Mouse (Mus musculus) frontal cortex, postnatal 36 days (tissue): ENCODE data around the gene Map1a.

Source experiments
- DNase-seq, 2 experiments: peaks; one replicate each; pipeline ENCODE4 v3.0.0; 2022; ENCODE audit warnings: low spot score in 2 of 2

Gene Map1a

DNA sequence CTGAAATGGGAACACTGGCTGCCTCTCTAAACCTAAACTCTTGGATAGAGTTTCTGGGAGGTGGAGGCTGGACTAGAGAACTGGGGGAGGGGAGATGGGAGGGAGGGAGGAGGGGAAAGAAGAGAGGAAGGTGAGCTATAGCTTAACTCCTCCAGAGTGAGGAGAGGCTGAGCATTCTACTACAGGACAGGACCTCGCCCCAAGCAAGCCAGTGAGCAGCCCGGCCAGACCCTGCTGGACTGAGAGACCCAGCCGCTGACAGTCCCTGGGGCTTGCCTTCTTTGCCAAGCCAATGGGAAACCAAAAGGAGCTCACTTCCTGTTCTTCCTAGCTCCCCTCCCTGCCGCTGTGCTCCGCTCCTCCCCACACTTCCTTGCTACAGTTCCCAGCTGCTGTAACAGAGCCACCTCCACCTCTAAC lies 19.6 kb downstream of the Map1a start:
- no peak for DNase-seq

DNA sequence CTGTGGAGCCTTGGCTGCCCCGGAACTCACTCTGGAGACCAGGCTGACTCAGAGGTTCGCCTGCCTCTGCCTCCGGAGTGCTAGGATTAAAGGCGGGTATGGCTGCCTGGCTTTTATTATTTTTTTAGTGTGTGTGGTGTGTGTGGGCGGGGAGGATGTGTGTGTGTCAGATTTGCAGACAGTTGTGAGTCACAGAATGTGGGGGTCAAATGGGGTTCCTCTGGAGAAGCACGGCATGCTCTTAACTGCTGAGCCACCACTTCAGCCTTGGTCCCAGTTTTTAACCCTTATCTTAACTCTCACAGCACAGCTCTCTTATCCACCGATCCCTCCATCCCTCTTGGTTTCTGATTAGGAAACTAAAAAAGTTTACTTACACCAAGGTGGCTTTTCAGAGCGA lies 26.9 kb downstream of the Map1a start:
- no peak for DNase-seq

- DNase-seq: no peak
These were observed 33.6 kb downstream of the Map1a start for GRCm38 (mm10) chr2:121323041-121323440.

GRCm38 (mm10) chr2:121323693-121324470 lies 34.5 kb downstream of the Map1a start:
- DNase-seq: no peak

DNA sequence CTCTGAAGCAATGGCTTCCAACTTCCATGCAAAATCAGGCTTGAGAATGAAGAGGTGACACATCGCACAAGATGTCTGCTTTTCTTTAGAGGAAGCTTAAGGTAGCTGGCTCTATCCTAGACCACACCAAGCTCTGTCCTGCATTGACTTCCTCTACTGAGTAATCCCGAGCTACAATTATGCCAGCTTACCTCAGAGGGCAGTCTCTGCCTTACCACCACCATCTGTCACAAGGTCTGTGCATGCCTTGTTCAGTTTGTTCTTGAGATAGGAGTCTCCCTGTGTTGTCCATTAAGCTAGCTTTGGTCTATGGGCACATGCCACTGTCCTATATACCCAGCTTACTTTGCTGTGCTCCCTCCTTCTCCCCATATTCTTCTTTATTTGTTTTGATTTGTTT lies 40.1 kb downstream of the Map1a start:
- no peak for DNase-seq

DNA sequence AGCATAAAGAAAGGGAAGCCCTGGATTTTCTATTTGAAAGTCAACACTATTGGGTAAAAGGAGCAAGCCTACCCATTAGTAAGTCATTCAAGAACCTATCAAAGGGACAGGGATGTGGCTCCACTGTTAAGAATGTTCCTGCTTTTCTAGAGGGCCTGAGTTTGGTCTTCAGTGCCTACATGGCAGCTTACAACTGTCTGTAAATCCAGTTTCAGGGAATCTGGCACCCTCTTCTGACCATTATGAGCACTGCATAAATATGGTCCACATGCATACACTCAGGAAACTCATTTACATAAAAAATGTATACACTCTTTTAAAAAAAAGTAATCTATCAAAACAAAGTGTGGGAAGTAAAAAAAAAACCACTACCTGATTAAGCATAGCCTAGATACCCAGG lies 49.7 kb downstream of the Map1a start:
- DNase-seq: no peak

- no peak for DNase-seq
These were observed 63.8 kb downstream of the Map1a start for GRCm38 (mm10) chr2:121353156-121353555.

DNA sequence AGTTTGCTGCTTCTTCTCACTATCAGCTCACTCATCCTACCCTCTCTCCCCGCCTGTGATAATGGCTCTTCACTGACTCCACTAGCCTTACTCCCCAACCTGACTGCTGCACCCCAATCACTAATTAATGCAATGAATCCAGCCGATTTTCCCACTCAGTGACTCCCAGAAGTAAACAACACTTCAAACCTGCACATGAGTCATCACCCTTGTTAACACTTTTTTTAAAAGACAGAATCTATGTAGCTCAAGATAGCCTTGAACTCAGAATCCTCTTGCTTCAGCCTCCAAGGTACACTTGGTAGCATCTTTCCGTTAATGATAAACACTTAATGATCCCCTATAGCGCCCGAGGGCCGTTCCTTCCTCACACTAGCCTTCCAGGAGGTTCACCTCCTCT lies 65.0 kb downstream of the Map1a start:
- DNase-seq: peak in 1 of 2 experiments; percentile 15

- DNase-seq: peak; percentile 99
These were observed 65.6 kb downstream of the Map1a start, which contains the start of gene Ppip5k1 for GRCm38 (mm10) chr2:121354820-121355592. Ppip5k1 (minus strand) TSS chr2:121355396.

- no peak for DNase-seq
These were observed 68.1 kb downstream of the Map1a start, which contains the start of gene Ckmt1 for GRCm38 (mm10) chr2:121357494-121357893. Ckmt1 (plus strand) TSS chr2:121357714.

DNA sequence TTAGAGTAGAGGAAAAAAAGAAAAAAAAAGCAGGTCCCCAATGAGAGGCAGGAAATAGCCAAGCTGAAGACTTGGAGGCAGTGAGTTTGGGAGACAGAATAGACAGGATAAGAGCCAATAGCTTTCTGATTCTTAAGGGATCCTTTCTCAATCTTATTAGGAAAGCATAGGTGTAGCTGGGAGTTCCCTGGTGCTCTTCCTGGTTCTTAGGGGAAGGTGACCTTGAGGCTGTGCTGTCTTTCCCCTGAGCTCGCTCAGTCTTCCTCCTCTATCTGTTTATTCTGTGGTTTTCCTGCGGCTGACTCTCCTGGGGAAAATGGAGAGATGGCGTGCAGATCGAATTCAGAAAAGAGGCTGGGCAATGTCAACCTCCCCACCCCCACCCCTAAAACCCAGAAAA lies 68.6 kb downstream of the Map1a start:
- no peak for DNase-seq

GRCm38 (mm10) chr2:121358381-121358780 lies 69.0 kb downstream of the Map1a start:
- peak; percentile 85 to 89 for DNase-seq

GRCm38 (mm10) chr2:121359461-121359860 lies 70.1 kb downstream of the Map1a start:
- DNase-seq: no peak
